Mouse (Mus musculus) liver, adult 2 months (tissue): Measurements from ENCODE around the gene Tmem106a. TPM values are rescaled to one million over a fixed set of nuclear protein-coding genes. Genes with fewer than 3 reads are reported as not detected.
"Not testable (repeated sequence)": the region's sequence is repeated elsewhere in the genome, so short reads cannot be mapped to it uniquely, and the experiment has no call there.

Experiments used
- DNase-seq: peaks from one replicate; pipeline ENCODE4 v3.0.0-alpha.2; 2011; ENCODE audit warnings: low read depth, low spot score; ENCODE audit errors: extremely low read depth
- H3K27ac ChIP-seq: fragments of 200-500 bp; replicated peaks from 2 replicates; pipeline ENCODE4 v1.5.1; 2012; ENCODE audit warnings: low read depth, mild to moderate bottlenecking, control low read depth, inconsistent platforms, low read length; ENCODE audit not compliant: insufficient read depth
- H3K27me3 ChIP-seq: fragments of 200-500 bp; 2 replicates; pipeline ENCODE4 v1.6.1; 2012; ENCODE audit warnings: mild to moderate bottlenecking, moderate library complexity, low read length, inconsistent platforms; ENCODE audit not compliant: control insufficient read depth, insufficient read depth
- H3K36me3 ChIP-seq: fragments of 200-500 bp; 2 replicates; pipeline ENCODE4 v1.6.1; 2012; ENCODE audit warnings: low read length, inconsistent platforms; ENCODE audit not compliant: control insufficient read depth, insufficient read depth
- H3K4me1 ChIP-seq: fragments of 200-500 bp; 2 replicates; pipeline ENCODE4 v1.6.1; 2011; ENCODE audit warnings: low read length; ENCODE audit not compliant: control insufficient read depth, insufficient read depth
- H3K4me3 ChIP-seq: fragments of 200-500 bp; 2 replicates; pipeline ENCODE4 v1.5.1; 2011; ENCODE audit warnings: low read depth, mild to moderate bottlenecking, control low read depth, low read length, moderate library complexity; ENCODE audit not compliant: insufficient read depth
- H3K79me2 ChIP-seq: fragments of 200-500 bp; 2 replicates; pipeline ENCODE4 v1.6.1; 2012; ENCODE audit warnings: inconsistent platforms, mild to moderate bottlenecking, low read length, moderate library complexity; ENCODE audit not compliant: control insufficient read depth, insufficient read depth
- H3K9ac ChIP-seq: fragments of 200-500 bp; 2 replicates; pipeline ENCODE4 v1.6.1; 2012; ENCODE audit warnings: low read depth, mild to moderate bottlenecking, control low read depth, inconsistent platforms, low read length
- CTCF ChIP-seq: fragments of 200-500 bp; IDR thresholded peaks from 2 replicates; pipeline ENCODE4 v1.5.1; 2011; ENCODE audit warnings: low read depth, low read length, control low read depth
- POLR2A ChIP-seq: fragments of 200-500 bp; IDR thresholded peaks from 2 replicates; pipeline ENCODE4 v1.6.1; 2011; ENCODE audit warnings: low read length, control low read depth; ENCODE audit not compliant: insufficient read depth; ENCODE audit errors: extremely low read depth
- WGBS: fragments of 180-500 bp; shearing (Covaris S2); methylation state at CpG from one replicate; pipeline ENCODE4 v1.1.7; 2018; 5-methylcytosine and 5-hydroxymethylcytosine counted together
- polyA plus RNA-seq: library from polyadenylated mRNA; depleted of rRNA; stranded (reverse); fragments of >200 nt; gene quantifications from 2 replicates; pipeline ENCODE4 v1.2.3, GENCODE M21; 2012
- total RNA-seq: library from RNA; depleted of rRNA; stranded (reverse); fragments of >200 nt; gene quantifications from 2 replicates; pipeline ENCODE4 v1.2.3, GENCODE M21; 2014

Tmem106a gene
- total and polyA plus RNA-seq, 2 experiments: 6.4 to 23.1 TPM

- H3K4me1 ChIP-seq: no peaks in the 10 kb centered on the region
- 70% methylated on average over 6 of the region's 6 CpGs for WGBS
- H3K4me3 ChIP-seq: no peak overlapping the region
- H3K27me3 ChIP-seq: peaks cover 3% of the 10 kb centered on the region; the same call in 1 of the 2 replicates
- H3K36me3 ChIP-seq: no peaks in the 10 kb centered on the region
- no peak for DNase-seq
- no peak overlapping the region for H3K9ac ChIP-seq
- no peak for TF ChIP-seq POLR2A
- TF ChIP-seq CTCF: no peak
- no peak overlapping the region for H3K27ac ChIP-seq
- no peaks in the 10 kb centered on the region for H3K79me2 ChIP-seq
Measured at GRCm38 (mm10) chr11:101615380-101615779, 33.3 kb downstream of the Tmem106a start.

GRCm38 (mm10) chr11:101616104-101616503 is 34.1 kb downstream of the Tmem106a start:
- 92% methylated on average over 8 of the region's 8 CpGs for WGBS
- TF ChIP-seq CTCF (no peak), POLR2A (no peak)
- no peaks in the 10 kb centered on the region for H3K4me1 ChIP-seq
- peaks cover 3% of the 10 kb centered on the region; the same call in 1 of the 2 replicates for H3K27me3 ChIP-seq
- no peaks in the 10 kb centered on the region for H3K36me3 ChIP-seq
- H3K9ac ChIP-seq: no peak overlapping the region
- DNase-seq: no peak
- no peak overlapping the region for H3K27ac ChIP-seq
- H3K4me3 ChIP-seq: no peak overlapping the region
- no peaks in the 10 kb centered on the region for H3K79me2 ChIP-seq

GRCm38 (mm10) chr11:101616948-101617767 is 35.1 kb downstream of the Tmem106a start:
- TF ChIP-seq CTCF (no peak), POLR2A (no peak)
- Histone ChIP-seq H3K79me2 (no peaks in the 10 kb centered on the region), H3K4me3 (no peak overlapping the region), H3K4me1 (no peaks in the 10 kb centered on the region), H3K36me3 (no peaks in the 10 kb centered on the region), H3K27me3 (peaks cover 3% of the 10 kb centered on the region; the same call in 1 of the 2 replicates), H3K27ac (no peak overlapping the region), H3K9ac (no peak overlapping the region)
- WGBS: 34% methylated on average over 18 of the region's 18 CpGs
- DNase-seq: no peak

- H3K4me1 ChIP-seq: 0 out of 2 replicates have a peak, but pooled peaks cover 2% of the 10 kb centered on the region
- 23% methylated on average over 8 of the region's 8 CpGs for WGBS
- no peaks in the 10 kb centered on the region for H3K36me3 ChIP-seq
- no peak overlapping the region for H3K4me3 ChIP-seq
- H3K27ac ChIP-seq: no peak overlapping the region
- H3K27me3 ChIP-seq: peaks cover 3% of the 10 kb centered on the region; the same call in 1 of the 2 replicates
- no peak for DNase-seq
- TF ChIP-seq POLR2A: no peak
- no peak for TF ChIP-seq CTCF
- no peak overlapping the region for H3K9ac ChIP-seq
- H3K79me2 ChIP-seq: no peaks in the 10 kb centered on the region
Measured at GRCm38 (mm10) chr11:101617849-101618248, 35.8 kb downstream of the Tmem106a start.

GRCm38 (mm10) chr11:101618596-101618995 is 36.6 kb downstream of the Tmem106a start:
- Histone ChIP-seq H3K27ac (no peak overlapping the region), H3K27me3 (peaks cover 3% of the 10 kb centered on the region; the same call in 1 of the 2 replicates), H3K36me3 (no peaks in the 10 kb centered on the region), H3K79me2 (no peaks in the 10 kb centered on the region), H3K9ac (no peak overlapping the region), H3K4me3 (no peak overlapping the region), H3K4me1 (0 out of 2 replicates have a peak, but pooled peaks cover 2% of the 10 kb centered on the region)
- 80% methylated on average over 3 of the region's 3 CpGs for WGBS
- DNase-seq: no peak
- TF ChIP-seq POLR2A: no peak

GRCm38 (mm10) chr11:101620022-101620655 is 38.1 kb downstream of the Tmem106a start:
- not testable (repeated sequence) for H3K27ac ChIP-seq, H3K36me3 ChIP-seq, H3K9ac ChIP-seq, H3K79me2 ChIP-seq, H3K4me3 ChIP-seq, DNase-seq, H3K4me1 ChIP-seq, H3K27me3 ChIP-seq
- 91% methylated on average over 11 of the region's 11 CpGs for WGBS
